Comparison of ENCODE assay signal across 8 mouse cellular contexts in genomic region chr11:93956159-93956558, GRCm38 (mm10). TPM values are rescaled to one million over a fixed set of nuclear protein-coding genes. Genes with fewer than 3 reads are reported as not detected.
DNase-seq lines count a peak whose midpoint lies in the region; ATAC-seq and TF ChIP-seq lines count a peak whose summit lies in the region.

Nme2 (minus strand) TSS chr11:93956259.

- TF ChIP-seq POLR2A in testis, adult 2 months (IDR thresholded peaks at IDR 0.05; ENCODE audit: control insufficient read depth, low read depth, low read length), result no peak

- TF ChIP-seq CTCF in testis, adult 2 months (IDR thresholded peaks at IDR 0.05; ENCODE audit: control insufficient read depth, insufficient read depth, insufficient replicate concordance, low read depth, low read length), result no peak

- H3K9ac ChIP-seq in midbrain, embryonic 11.5 days (ENCODE audit: low read length), result peak within 1 kb of the TSS; percentile 78

- no peaks in the 10 kb centered on the region for H3K9me3 ChIP-seq in embryonic facial prominence, embryonic 10.5 days
- no peaks in the 10 kb centered on the region for H3K9me3 ChIP-seq in midbrain, embryonic 11.5 days (ENCODE audit: control insufficient read depth, low read length)

- no peak for DNase-seq in testis, postnatal 14 days (ENCODE audit: low spot score)
- DNase-seq in embryonic facial prominence, embryonic 10.5 days (ENCODE audit: low spot score), result no peak
- peak in 1 of 2 experiments; percentile 31 for DNase-seq in layer of hippocampus, postnatal 10 days (ENCODE audit: low spot score in 2 of 2)
- no peak for DNase-seq in midbrain, embryonic 11.5 days (ENCODE audit: low spot score, missing footprints)
- no peak for DNase-seq in right cerebral cortex, postnatal 10 days (ENCODE audit: low spot score in 2 of 2)
- DNase-seq in thymus, postnatal 36 days, result no peak

- peak within 1 kb of the TSS; percentile 90 for H3K27ac ChIP-seq in testis, adult 2 months (ENCODE audit: control insufficient read depth, insufficient read depth, low read depth, low read length)
- peak within 1 kb of the TSS; percentile 88 for H3K27ac ChIP-seq in embryonic facial prominence, embryonic 10.5 days (replicated peaks)
- H3K27ac ChIP-seq in midbrain, embryonic 11.5 days (ENCODE audit: low read depth, low read length), result peak within 1 kb of the TSS; percentile 87

- H3K27me3 ChIP-seq in testis, adult 2 months (ENCODE audit: control insufficient read depth, insufficient read depth, low read length), result no peaks in the 10 kb centered on the region
- no peaks in the 10 kb centered on the region for H3K27me3 ChIP-seq in embryonic facial prominence, embryonic 10.5 days (replicated peaks; ENCODE audit: low read depth, poor library complexity, severe bottlenecking)
- no peaks in the 10 kb centered on the region for H3K27me3 ChIP-seq in midbrain, embryonic 11.5 days (ENCODE audit: control insufficient read depth, insufficient read depth, low read length)

- 5% methylated on average over 6 of the region's 6 CpGs for whole genome bisulfite sequencing in embryonic facial prominence, embryonic 10.5 days
- WGBS in midbrain, embryonic 11.5 days, result 5% methylated on average over 6 of the region's 6 CpGs

- peak; percentile 49 for ATAC-seq in granulocyte monocyte progenitor cell, adult 5-6 weeks (replicated peaks; ENCODE audit: poor library complexity, severe bottlenecking)
- peak; percentile 12; the same call in 1 of the 2 replicates for ATAC-seq in midbrain, embryonic 11.5 days (ENCODE audit: low FRiP score)

- peak within 1 kb of the TSS; percentile 91 for H3K4me2 ChIP-seq in midbrain, embryonic 11.5 days

- peaks cover 16% of the 10 kb centered on the region for H3K4me1 ChIP-seq in testis, adult 2 months (ENCODE audit: control insufficient read depth, insufficient read depth, low read length)
- H3K4me1 ChIP-seq in embryonic facial prominence, embryonic 10.5 days, result peaks cover 50% of the 10 kb centered on the region
- H3K4me1 ChIP-seq in midbrain, embryonic 11.5 days (ENCODE audit: control insufficient read depth, insufficient read depth, low read length), result peaks cover 13% of the 10 kb centered on the region

- H3K4me3 ChIP-seq in testis, adult 2 months (ENCODE audit: control insufficient read depth, low read depth, low read length), result peak within 1 kb of the TSS; percentile 92
- H3K4me3 ChIP-seq in embryonic facial prominence, embryonic 10.5 days, result peak within 1 kb of the TSS; percentile 72
- peak within 1 kb of the TSS; percentile 64 for H3K4me3 ChIP-seq in midbrain, embryonic 11.5 days (ENCODE audit: low read depth, low read length)

- H3K36me3 ChIP-seq in testis, adult 2 months (ENCODE audit: control insufficient read depth, insufficient read depth, low read length), result no peaks in the 10 kb centered on the region
- H3K36me3 ChIP-seq in embryonic facial prominence, embryonic 10.5 days (replicated peaks), result peaks cover 74% of the 10 kb centered on the region
- peaks cover 14% of the 10 kb centered on the region; the same call in 1 of the 2 replicates for H3K36me3 ChIP-seq in midbrain, embryonic 11.5 days (ENCODE audit: control insufficient read depth, insufficient read depth, low read length)

RNA-seq across cellular contexts. Expression of gene Nme2, which starts in this region (rescaled TPM):
- 52.8 and 55.1 TPM in 2 replicates for polyA plus RNA-seq in testis, adult 2 months (2012; rRNA removed)
- polyA plus RNA-seq in embryonic facial prominence, embryonic 10.5 days (2016; fragmentation: Nextera tagmentation; extraction: Ambion mirVana), result 138 and 157 TPM in 2 replicates
- 640 and 684 TPM in 2 replicates for total RNA-seq in granulocyte monocyte progenitor cell, adult 5-6 weeks (2014; fragmentation: Nextera tagmentation)
- 250 and 253 TPM in 2 replicates for total RNA-seq in granulocyte monocyte progenitor cell, adult 5-6 weeks (2017)
- total RNA-seq in layer of hippocampus, postnatal 10 days (2021), result 100 to 1,000 TPM; 166 to 194 TPM
- 142 and 144 TPM in 2 replicates for polyA plus RNA-seq in midbrain, embryonic 11.5 days (2014; fragmentation: Nextera tagmentation; extraction: Ambion mirVana)
